Mouse (Mus musculus) neural tube, embryonic 13.5 days (tissue): Measurements from ENCODE around the gene Eef1g. TPM values are rescaled to one million over a fixed set of nuclear protein-coding genes. Genes with fewer than 3 reads are reported as not detected.
A peak's percentile ranks its signal among the peaks of the same experiment; 100 is the strongest.
"Not testable (repeated sequence)": the region's sequence is repeated elsewhere in the genome, so short reads cannot be mapped to it uniquely, and the experiment has no call there.

Source experiments
- ATAC-seq: fragments of 200-750 bp; cut with Nextera tagmentation; 2 replicates; pipeline ENCODE4 v1.8.0; 2017; ENCODE audit warnings: low read depth, mild to moderate bottlenecking, moderate TSS enrichment, moderate library complexity
- H3K27ac ChIP-seq: fragments of 300-500 bp; sonication (generic); replicated peaks from 2 replicates; pipeline ENCODE4 v1.5.1; 2015; ENCODE audit warnings: moderate library complexity, mild to moderate bottlenecking, inconsistent platforms
- H3K27me3 ChIP-seq: fragments of 300-500 bp; sonication (generic); 2 replicates; pipeline ENCODE4 v1.6.1; 2015; ENCODE audit warnings: mild to moderate bottlenecking, inconsistent platforms
- H3K36me3 ChIP-seq: fragments of 300-500 bp; sonication (generic); 2 replicates; pipeline ENCODE4 v1.6.1; 2015; ENCODE audit warnings: mild to moderate bottlenecking, inconsistent platforms
- H3K4me1 ChIP-seq: fragments of 300-500 bp; sonication (generic); replicated peaks from 2 replicates; pipeline ENCODE4 v1.6.1; 2015; ENCODE audit warnings: inconsistent platforms
- H3K4me2 ChIP-seq: fragments of 300-500 bp; sonication (generic); 2 replicates; pipeline ENCODE4 v1.6.1; 2015; ENCODE audit warnings: inconsistent platforms, mild to moderate bottlenecking, moderate library complexity
- H3K4me3 ChIP-seq: fragments of 300-500 bp; sonication (generic); 2 replicates; pipeline ENCODE4 v1.5.1; 2015; ENCODE audit warnings: mild to moderate bottlenecking, inconsistent platforms
- H3K9ac ChIP-seq: fragments of 300-500 bp; sonication (generic); 2 replicates; pipeline ENCODE4 v1.6.1; 2015; ENCODE audit warnings: moderate library complexity, mild to moderate bottlenecking, inconsistent platforms
- H3K9me3 ChIP-seq: fragments of 300-500 bp; sonication (generic); 2 replicates; pipeline ENCODE4 v1.6.1; 2016; ENCODE audit warnings: inconsistent platforms
- WGBS: fragments of 180-500 bp; shearing (Covaris S2); methylation state at CpG from one replicate; pipeline ENCODE4 v1.1.7; 2015; 5-methylcytosine and 5-hydroxymethylcytosine counted together
- polyA plus RNA-seq: library from polyadenylated mRNA; unstranded; fragments of >200 nt; fragmentation: Nextera tagmentation; extraction: Ambion mirVana; gene quantifications from 2 replicates; pipeline ENCODE4 v1.2.1, GENCODE M21; 2015

Eef1g gene
- polyA plus RNA-seq, 1 experiment from 2014 or later: 323 TPM

DNA sequence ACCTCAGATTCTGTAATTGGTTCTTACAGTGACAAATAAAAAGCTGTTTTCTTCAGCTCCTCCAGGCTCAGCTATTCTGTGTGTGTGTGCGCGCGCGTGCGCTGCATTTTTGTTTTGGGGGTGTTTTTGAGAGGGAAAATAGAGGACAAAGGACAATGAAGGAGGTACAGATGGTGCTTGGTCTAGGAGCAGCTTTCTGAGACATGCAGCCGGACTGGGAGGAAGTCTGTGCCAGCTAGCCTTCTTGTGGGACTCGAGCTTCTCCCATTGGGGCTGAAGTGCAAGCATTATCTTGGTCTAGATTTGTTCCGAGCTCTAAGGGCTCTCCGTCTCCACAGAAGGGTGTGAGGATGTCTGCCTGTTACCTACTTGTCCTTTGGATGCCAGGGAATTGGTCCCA, 14.6 kb upstream of the Eef1g start:
- Histone ChIP-seq H3K4me1 (peaks cover 45% of the 10 kb centered on the region), H3K36me3 (peaks cover 76% of the 10 kb centered on the region), H3K27ac (peak overlapping the region; percentile 94), H3K4me2 (no peak overlapping the region), H3K9me3 (no peaks in the 10 kb centered on the region), H3K4me3 (peak overlapping the region; percentile 82; the same call in 1 of the 2 replicates), H3K27me3 (no peaks in the 10 kb centered on the region), H3K9ac (peak overlapping the region; percentile 77)
- 82% methylated on average over 9 of the region's 9 CpGs for WGBS
- ATAC-seq: no peak

DNA sequence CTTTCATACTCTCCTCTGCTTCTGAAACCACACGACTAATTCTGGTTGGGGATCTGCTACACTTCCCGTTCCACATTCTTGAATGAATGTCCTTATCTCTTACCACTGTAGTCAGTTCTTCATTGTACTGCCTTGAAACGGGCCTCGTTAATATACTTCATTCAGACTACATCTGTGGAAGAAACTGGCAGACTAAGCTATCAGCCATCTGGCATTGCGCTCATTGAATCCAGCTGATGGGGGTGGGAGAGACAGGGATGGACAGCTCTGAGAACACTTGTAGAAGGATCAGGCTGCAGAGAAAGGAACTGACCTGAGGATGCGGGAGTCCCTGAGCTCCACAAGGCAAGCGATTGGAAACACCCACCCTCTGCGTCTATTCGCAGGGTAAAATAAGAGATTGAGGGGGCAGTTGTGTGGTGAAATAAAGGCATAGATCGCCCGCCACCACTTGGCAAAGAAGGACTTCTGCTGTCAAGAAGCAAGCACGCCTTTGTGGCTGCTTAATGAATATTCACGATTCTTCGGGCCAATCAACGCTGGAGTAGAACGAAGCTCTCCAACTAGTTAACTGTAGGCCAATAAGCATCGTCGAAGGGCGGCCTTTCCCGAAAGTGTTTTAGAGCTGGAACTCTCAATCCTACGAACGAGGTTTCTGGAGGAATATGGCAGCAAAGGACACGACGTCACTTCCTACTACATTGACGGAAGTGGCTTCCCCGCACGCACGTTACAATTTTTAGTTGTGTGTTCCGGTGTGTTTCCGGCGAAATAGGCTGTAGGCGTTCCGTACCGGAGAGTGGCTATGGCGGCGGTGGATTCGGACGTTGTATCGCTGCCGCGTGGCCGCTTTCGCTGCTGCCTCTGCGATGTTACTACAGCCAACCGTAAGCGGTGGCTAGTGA, 13.5 kb upstream of the Eef1g start, which contains the start of gene Tut1:
Gene Tut1, plus strand, starts transcription at position 713 of the 905 bp plus-strand sequence.
- WGBS: 2% methylated on average over 46 of the region's 46 CpGs
- ATAC-seq: peak; percentile 95
- peaks cover 74% of the 10 kb centered on the region for H3K36me3 ChIP-seq

GRCm38 (mm10) chr19:8954171-8954570, 12.7 kb upstream of the Eef1g start:
- WGBS: 7% methylated on average over 9 of the region's 9 CpGs
- peak overlapping the region; percentile 82 for H3K4me3 ChIP-seq
- no peaks in the 10 kb centered on the region for H3K27me3 ChIP-seq
- no peaks in the 10 kb centered on the region for H3K9me3 ChIP-seq
- H3K4me2 ChIP-seq: peak overlapping the region; percentile 91
- peak overlapping the region; percentile 94 for H3K27ac ChIP-seq
- H3K36me3 ChIP-seq: peaks cover 72% of the 10 kb centered on the region
- H3K9ac ChIP-seq: peak overlapping the region; percentile 83
- ATAC-seq: 0 out of 2 replicates have a peak, but pooled peaks have one; percentile 2
- H3K4me1 ChIP-seq: peaks cover 45% of the 10 kb centered on the region

More for the DNA sequence above, 13.5 kb upstream of the Eef1g start, which contains the start of gene Tut1:
- peaks cover 45% of the 10 kb centered on the region for H3K4me1 ChIP-seq
- no peaks in the 10 kb centered on the region for H3K9me3 ChIP-seq
- H3K4me2 ChIP-seq: peak within 1 kb of the TSS; percentile 91
- H3K27ac ChIP-seq: peak within 1 kb of the TSS; percentile 94
- peak within 1 kb of the TSS; percentile 83 for H3K9ac ChIP-seq
- H3K4me3 ChIP-seq: peak within 1 kb of the TSS; percentile 82
- no peaks in the 10 kb centered on the region for H3K27me3 ChIP-seq

- Histone ChIP-seq H3K4me3 (no peak overlapping the region), H3K4me1 (peaks cover 10% of the 10 kb centered on the region), H3K4me2 (no peak overlapping the region), H3K27ac (no peak overlapping the region), H3K27me3 (no peaks in the 10 kb centered on the region), H3K9me3 (no peaks in the 10 kb centered on the region), H3K9ac (0 out of 2 replicates have a peak overlapping the region, but pooled peaks have one; percentile 13), H3K36me3 (peaks cover 85% of the 10 kb centered on the region)
- WGBS: 92% methylated on average over 2 of the region's 2 CpGs
- ATAC-seq: no peak
Observed at GRCm38 (mm10) chr19:8962256-8962655, 4.6 kb upstream of the Eef1g start.

- no peaks in the 10 kb centered on the region for H3K27me3 ChIP-seq
- H3K9me3 ChIP-seq: no peaks in the 10 kb centered on the region
- no peak for ATAC-seq
- peaks cover 30% of the 10 kb centered on the region for H3K4me1 ChIP-seq
- H3K27ac ChIP-seq: no peak overlapping the region
- 0 out of 2 replicates have a peak overlapping the region, but pooled peaks have one; percentile 8 for H3K9ac ChIP-seq
- H3K4me2 ChIP-seq: no peak overlapping the region
- H3K36me3 ChIP-seq: peaks cover 73% of the 10 kb centered on the region
- no peak overlapping the region for H3K4me3 ChIP-seq
- whole genome bisulfite sequencing: 88% methylated on average over 11 of the region's 11 CpGs
Observed at GRCm38 (mm10) chr19:8965075-8965474, 1.8 kb upstream of the Eef1g start.

DNA sequence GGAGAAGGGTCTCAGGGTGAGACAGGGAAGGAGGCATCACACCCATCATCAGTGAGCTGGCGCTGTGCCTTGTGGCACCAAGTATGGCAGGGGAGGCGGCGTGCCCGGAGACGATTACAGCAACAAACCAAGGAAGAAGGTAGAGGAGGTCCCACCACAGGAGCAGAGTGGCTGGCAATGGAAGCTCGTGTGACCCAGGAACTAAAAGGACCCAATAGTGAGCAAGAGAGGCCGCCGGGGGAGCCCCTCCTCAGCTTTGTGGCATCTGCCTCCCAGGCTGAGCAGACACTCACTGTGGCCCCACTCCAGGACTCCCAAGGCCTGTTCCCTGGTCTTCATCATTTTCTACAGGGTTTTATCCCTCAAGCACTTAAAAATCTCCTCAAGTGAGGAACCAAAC, 1.1 kb upstream of the Eef1g start:
- peaks cover 73% of the 10 kb centered on the region for H3K36me3 ChIP-seq
- no peak for ATAC-seq
- 79% methylated on average over 8 of the region's 8 CpGs for WGBS
- H3K9me3 ChIP-seq: no peaks in the 10 kb centered on the region
- H3K27me3 ChIP-seq: no peaks in the 10 kb centered on the region
- peak overlapping the region; percentile 84 for H3K4me3 ChIP-seq
- peak overlapping the region; percentile 94 for H3K4me2 ChIP-seq
- peaks cover 30% of the 10 kb centered on the region for H3K4me1 ChIP-seq
- H3K27ac ChIP-seq: peak overlapping the region; percentile 87
- peak overlapping the region; percentile 72 for H3K9ac ChIP-seq

DNA sequence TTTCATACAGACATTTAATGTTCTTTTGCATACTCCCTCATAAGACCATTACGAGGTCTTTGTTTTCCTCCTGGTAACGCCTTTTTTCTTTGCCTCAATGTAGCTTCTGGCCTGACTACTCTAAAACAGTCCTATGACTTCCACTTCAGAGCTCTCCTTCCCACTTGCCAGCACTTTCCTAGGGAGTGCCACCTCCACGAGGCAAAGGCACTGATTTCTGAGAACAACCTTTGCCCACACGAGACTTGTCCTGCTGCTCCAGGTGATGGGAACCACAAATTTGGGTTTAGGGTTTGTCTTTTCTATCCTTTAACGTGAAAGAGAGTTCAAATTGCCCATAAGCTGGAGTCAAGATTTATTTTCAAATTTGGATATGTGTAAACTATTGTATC, 647 bp upstream of the Eef1g start:
- Histone ChIP-seq H3K27ac (peak overlapping the region; percentile 87), H3K4me3 (peak overlapping the region; percentile 84), H3K4me1 (peaks cover 30% of the 10 kb centered on the region), H3K9me3 (no peaks in the 10 kb centered on the region), H3K27me3 (no peaks in the 10 kb centered on the region), H3K9ac (peak overlapping the region; percentile 72), H3K36me3 (peaks cover 73% of the 10 kb centered on the region), H3K4me2 (peak overlapping the region; percentile 94)
- ATAC-seq: no peak; the same call in 1 of the 2 replicates
- WGBS: 49% methylated on average over 5 of the region's 5 CpGs

DNA sequence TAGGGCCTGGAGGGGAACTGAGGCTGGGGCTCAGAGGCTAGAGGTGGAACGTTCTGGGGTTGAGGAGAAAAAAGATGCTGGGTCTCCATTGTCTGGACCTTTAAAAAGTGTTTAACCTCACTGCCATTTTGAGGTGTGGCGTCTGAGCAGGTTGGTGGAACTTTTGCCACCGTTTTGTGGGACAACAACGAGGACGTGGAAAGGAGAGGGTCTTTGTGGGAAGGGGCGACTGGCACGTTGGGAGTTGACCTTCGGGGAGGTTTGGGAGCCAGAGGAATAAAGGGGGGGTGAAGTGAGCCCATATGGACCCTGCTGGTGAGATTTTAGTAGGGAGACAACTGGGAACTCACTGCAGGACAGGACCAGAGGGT, 517 bp downstream of the Eef1g start:
- Histone ChIP-seq H3K4me1 (peaks cover 30% of the 10 kb centered on the region), H3K4me3 (peak overlapping the region; percentile 84), H3K9ac (peak overlapping the region; percentile 90), H3K27me3 (no peaks in the 10 kb centered on the region), H3K4me2 (peak overlapping the region; percentile 94), H3K9me3 (no peaks in the 10 kb centered on the region), H3K27ac (peak overlapping the region; percentile 84), H3K36me3 (peaks cover 73% of the 10 kb centered on the region)
- ATAC-seq: peak; percentile 15
- under 1% methylated on average over 8 of the region's 8 CpGs for WGBS

GRCm38 (mm10) chr19:8967893-8968292, 1.1 kb downstream of the Eef1g start:
- H3K27ac ChIP-seq: peak overlapping the region; percentile 84; the same call in 1 of the 2 replicates

GRCm38 (mm10) chr19:8972491-8972890, 5.7 kb downstream of the Eef1g start:
- not testable (repeated sequence) for H3K27ac ChIP-seq, H3K4me3 ChIP-seq, H3K27me3 ChIP-seq, H3K9me3 ChIP-seq, H3K9ac ChIP-seq, ATAC-seq, H3K4me2 ChIP-seq
- Histone ChIP-seq H3K4me1 (peaks cover 20% of the 10 kb centered on the region), H3K36me3 (peaks cover 84% of the 10 kb centered on the region)
- WGBS: 91% methylated on average over 8 of the region's 8 CpGs

More at GRCm38 (mm10) chr19:8967893-8968292, 1.1 kb downstream of the Eef1g start:
- H3K4me2 ChIP-seq: peak overlapping the region; percentile 94
- H3K36me3 ChIP-seq: peaks cover 73% of the 10 kb centered on the region
- H3K9ac ChIP-seq: peak overlapping the region; percentile 90
- WGBS: 12% methylated on average over 9 of the region's 9 CpGs
- ATAC-seq: no peak
- H3K9me3 ChIP-seq: no peaks in the 10 kb centered on the region
- peaks cover 30% of the 10 kb centered on the region for H3K4me1 ChIP-seq
- H3K4me3 ChIP-seq: peak overlapping the region; percentile 84
- H3K27me3 ChIP-seq: no peaks in the 10 kb centered on the region

DNA sequence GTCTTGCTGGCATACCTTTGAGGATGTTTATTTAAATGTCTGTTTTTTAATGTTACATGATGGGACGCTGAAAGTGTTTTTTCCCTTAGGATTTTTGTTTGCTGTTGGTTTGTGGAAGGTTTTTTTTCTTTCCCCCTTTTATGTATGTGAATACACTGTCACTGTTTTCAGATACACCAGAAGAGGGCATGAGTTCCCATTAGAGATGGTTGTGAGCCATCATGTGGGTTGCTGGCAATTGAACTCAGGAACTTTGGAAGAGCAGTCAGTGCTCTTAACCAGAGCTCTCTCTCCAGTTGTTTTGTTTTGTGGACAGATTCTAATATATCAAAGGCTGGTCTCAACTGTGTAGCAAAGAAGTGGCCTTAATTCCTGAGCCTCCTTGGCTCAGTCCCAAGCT, 7.8 kb downstream of the Eef1g start:
- Histone ChIP-seq H3K9me3 (no peaks in the 10 kb centered on the region), H3K36me3 (peaks cover 98% of the 10 kb centered on the region), H3K27me3 (no peaks in the 10 kb centered on the region), H3K9ac (no peak overlapping the region), H3K4me3 (no peak overlapping the region), H3K27ac (no peak overlapping the region), H3K4me2 (no peak overlapping the region), H3K4me1 (no peaks in the 10 kb centered on the region)
- 90% methylated on average over 1 of the region's 1 CpGs for WGBS
- ATAC-seq: no peak

DNA sequence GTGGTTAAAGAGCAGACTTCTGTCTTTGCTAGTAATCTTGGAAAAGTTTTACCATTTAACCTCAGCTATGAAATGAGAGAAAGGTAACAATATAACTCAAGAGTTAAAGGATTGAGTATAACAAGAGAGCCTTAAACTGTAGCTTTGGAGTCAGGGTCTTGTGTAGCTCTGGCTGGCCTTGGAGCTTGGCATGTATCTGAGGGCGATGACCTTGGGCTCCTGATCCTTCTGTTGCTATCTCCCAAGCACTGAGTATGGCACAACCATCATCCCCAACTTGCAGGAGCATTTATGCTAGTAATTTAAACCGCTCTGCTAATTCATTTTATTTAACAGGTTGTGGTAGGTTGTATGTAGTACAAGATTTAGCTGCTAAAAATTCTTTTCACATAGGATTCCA, 8.7 kb downstream of the Eef1g start:
- no peak overlapping the region for H3K4me2 ChIP-seq
- H3K27me3 ChIP-seq: no peaks in the 10 kb centered on the region
- H3K27ac ChIP-seq: no peak overlapping the region
- no peak overlapping the region for H3K9ac ChIP-seq
- H3K4me1 ChIP-seq: peaks cover 4% of the 10 kb centered on the region
- no peak for ATAC-seq
- WGBS: 96% methylated on average over 2 of the region's 2 CpGs
- H3K36me3 ChIP-seq: peaks cover 98% of the 10 kb centered on the region
- no peak overlapping the region for H3K4me3 ChIP-seq
- no peaks in the 10 kb centered on the region for H3K9me3 ChIP-seq
